Mouse (Mus musculus) cerebellum, postnatal 4 days (tissue): ENCODE measurements at regions not wholly inside any gene's neighbourhood (a gene's known extent, or its start where the extent isn't known, plus 50 kb on each side); places are given as distances from the start of the nearest gene placed in this dataset.

Experiments
- DNase-seq, 2 experiments: peaks; one replicate each; pipeline ENCODE4 v3.0.0; 2022; ENCODE audit warnings: low spot score in 2 of 2, mixed read lengths in 1 of 2

- no peak for DNase-seq
Observed at GRCm38 (mm10) chr6:31320141-31320830, 78.2 kb upstream of the Mkln1 start.

GRCm38 (mm10) chr6:31321066-31321846 is 77.3 kb upstream of the Mkln1 start:
- DNase-seq, result no peak

- no peak for DNase-seq
Observed at GRCm38 (mm10) chr6:31321902-31322301, 76.6 kb upstream of the Mkln1 start.

GRCm38 (mm10) chr6:31323228-31324190 is 75.0 kb upstream of the Mkln1 start:
- no peak for DNase-seq

GRCm38 (mm10) chr6:31324717-31325116 is 73.8 kb upstream of the Mkln1 start:
- DNase-seq, result no peak

- no peak for DNase-seq
Observed at GRCm38 (mm10) chr6:31325621-31326020, 72.9 kb upstream of the Mkln1 start.

GRCm38 (mm10) chr6:31330327-31330726 is 68.2 kb upstream of the Mkln1 start:
- no peak for DNase-seq

GRCm38 (mm10) chr6:31330868-31331267 is 67.7 kb upstream of the Mkln1 start:
- DNase-seq, result no peak

- no peak for DNase-seq
Observed at GRCm38 (mm10) chr6:31332254-31332653, 66.3 kb upstream of the Mkln1 start.

GRCm38 (mm10) chr6:31332714-31333113 is 65.8 kb upstream of the Mkln1 start:
- DNase-seq, result no peak

GRCm38 (mm10) chr6:31333228-31333922 is 65.2 kb upstream of the Mkln1 start:
- no peak for DNase-seq

- no peak for DNase-seq
Observed at GRCm38 (mm10) chr6:31334086-31334485, 64.4 kb upstream of the Mkln1 start.

- no peak for DNase-seq
Observed at GRCm38 (mm10) chr6:31339122-31339947, 59.2 kb upstream of the Mkln1 start.

- no peak for DNase-seq
Observed at GRCm38 (mm10) chr6:31339948-31340250, 58.6 kb upstream of the Mkln1 start.

GRCm38 (mm10) chr6:31345366-31346084 is 53.0 kb upstream of the Mkln1 start:
- DNase-seq, result no peak

- DNase-seq, result no peak
Observed at GRCm38 (mm10) chr6:31348333-31348732, 50.2 kb upstream of the Mkln1 start.
